ENCODE assay signal across 10 mouse cellular contexts in the genomic region with DNA sequence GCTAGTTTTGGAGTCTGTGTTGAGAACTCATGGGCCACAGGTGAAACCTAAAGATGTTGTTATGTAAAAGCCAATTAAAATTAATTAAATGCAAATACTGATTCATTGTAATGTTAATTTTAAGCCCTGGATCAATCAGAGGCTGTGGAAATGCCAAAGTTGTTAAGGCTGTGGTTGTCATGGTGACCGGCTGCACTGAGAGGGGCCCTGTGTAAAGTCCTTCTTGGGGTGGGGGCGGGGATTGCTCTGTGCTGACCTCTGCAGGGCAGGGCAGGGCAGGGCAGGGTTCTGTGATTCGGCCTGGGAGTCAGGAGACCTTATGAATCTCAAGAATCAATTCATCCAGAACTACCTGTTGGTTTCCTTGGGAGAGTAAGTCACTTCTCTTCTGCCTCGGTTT. TPM values are rescaled to one million over a fixed set of nuclear protein-coding genes. Genes with fewer than 3 reads are reported as not detected.
DNase-seq lines count a peak whose midpoint lies in the region; ATAC-seq and TF ChIP-seq lines count a peak whose summit lies in the region.
"Had no signal": no experiment of that assay in that cellular context is flagged by ENCODE, and none has a peak within 500 bp of the region (broad histone marks: within the 10 kb centered on the region; RNA-seq: fewer than 3 reads in every experiment).

No protein-coding gene starts in this region.

- H3K9ac ChIP-seq in forebrain, postnatal 0 days, result no peak overlapping the region

- no peak for TF ChIP-seq POLR2A in thymus, adult 2 months (IDR thresholded peaks at IDR 0.05; ENCODE audit: control insufficient read depth, extremely low read depth, insufficient read depth, low read length, poor library complexity)

- no peak for DNase-seq in thymus, adult 2 months
- no peak for DNase-seq in thymus, adult 18-20 months
- DNase-seq in forebrain, postnatal 0 days, result no peak
- DNase-seq in Muller cell, postnatal 12 days (ENCODE audit: inconsistent ontology term), result no peak
- DNase-seq in urinary bladder, postnatal 4 days (ENCODE audit: low spot score in 2 of 2), result no peak
- no peak for DNase-seq in layer of hippocampus, adult 11-12 months (ENCODE audit: low spot score)
- DNase-seq in heart, postnatal 4 days, result no peak
- DNase-seq: lung, adult 2 months; right cerebral cortex, postnatal 14 days had no signal

- H3K27me3 ChIP-seq in thymus, adult 2 months (ENCODE audit: control insufficient read depth, insufficient read depth, low read length), result no peaks in the 10 kb centered on the region
- H3K27me3 ChIP-seq in forebrain, postnatal 0 days (ENCODE audit: insufficient read depth, low read length), result no peaks in the 10 kb centered on the region

- WGBS in thymus, adult 2 months, result 90% methylated on average over 4 of the region's 4 CpGs
- 15% methylated on average over 4 of the region's 4 CpGs for WGBS in forebrain, postnatal 0 days

- no peak overlapping the region for H3K27ac ChIP-seq in thymus, adult 2 months (ENCODE audit: control insufficient read depth, insufficient read depth, low read length)
- no peak overlapping the region for H3K27ac ChIP-seq in forebrain, postnatal 0 days (ENCODE audit: low read depth, low read length)

- H3K4me2 ChIP-seq in forebrain, postnatal 0 days (ENCODE audit: low read depth), result no peak overlapping the region

- peak; percentile 73 for ATAC-seq in forebrain, postnatal 0 days
- 0 out of 2 replicates have a peak, but pooled peaks have one; percentile 40 for ATAC-seq in megakaryocyte progenitor cell, adult 5-6 weeks (replicated peaks; ENCODE audit: poor library complexity)

- no peaks in the 10 kb centered on the region for H3K9me3 ChIP-seq in forebrain, postnatal 0 days (ENCODE audit: low read length)

- H3K4me3 ChIP-seq in thymus, adult 2 months (ENCODE audit: control insufficient read depth, insufficient read depth, low read length), result no peak overlapping the region
- H3K4me3 ChIP-seq in forebrain, postnatal 0 days (ENCODE audit: low read depth, low read length), result no peak overlapping the region

- H3K4me1 ChIP-seq in thymus, adult 2 months (replicated peaks; ENCODE audit: control insufficient read depth, insufficient read depth, low read length), result peaks cover 34% of the 10 kb centered on the region
- H3K4me1 ChIP-seq in forebrain, postnatal 0 days (ENCODE audit: insufficient read depth), result no peaks in the 10 kb centered on the region

- no peaks in the 10 kb centered on the region for H3K36me3 ChIP-seq in thymus, adult 2 months (ENCODE audit: control insufficient read depth, insufficient read depth, low read length)
- H3K36me3 ChIP-seq in forebrain, postnatal 0 days (ENCODE audit: insufficient read depth), result no peaks in the 10 kb centered on the region

- TF ChIP-seq CTCF in thymus, adult 2 months (IDR thresholded peaks at IDR 0.05; ENCODE audit: borderline replicate concordance, control insufficient read depth, extremely low read depth, insufficient read depth, low read length, poor library complexity), result peak; percentile 10; the same call in 1 of the 2 replicates
- peak; percentile 29 for TF ChIP-seq CTCF in forebrain, postnatal 0 days (IDR thresholded peaks at IDR 0.05; ENCODE audit: low read depth)

RNA-seq across cellular contexts. Expression of gene Hpcal1, which starts 18.8 kb away (rescaled TPM):
- polyA plus RNA-seq in thymus, adult 2 months (2012; rRNA removed), result 322 and 334 TPM in 2 replicates
- 27.7 and 46.9 TPM in 2 replicates for total RNA-seq in forebrain, postnatal 0 days (2014; rRNA removed)
- polyA plus RNA-seq in forebrain, postnatal 0 days (2015; fragmentation: Nextera tagmentation; extraction: Ambion mirVana), result 47.1 and 76.7 TPM in 2 replicates
- 55.6 and 65.0 TPM in 2 replicates for total RNA-seq in megakaryocyte progenitor cell, adult 5-6 weeks (2015)
- 18.6 and 21.9 TPM in 2 replicates for total RNA-seq in megakaryocyte progenitor cell, adult 5-6 weeks (2017)
- 10 to 100 TPM; 17.9 to 19.8 TPM for total RNA-seq in heart, postnatal 4 days (2021)
